Mouse (Mus musculus) heart, adult 2 months (tissue): ENCODE measurements around the gene Cnbd2.

Experiments used
- CTCF ChIP-seq: fragments of 200-600 bp; IDR thresholded peaks from 2 replicates; pipeline ENCODE4 v1.8.1; 2022; ENCODE audit warnings: antibody characterized with exemption, mild to moderate bottlenecking, moderate library complexity
- EP300 ChIP-seq: fragments of 200-500 bp; IDR thresholded peaks from 2 replicates; pipeline ENCODE4 v1.6.1; 2011; ENCODE audit warnings: low read depth, low read length, control low read depth; ENCODE audit not compliant: insufficient read depth

- TF ChIP-seq CTCF (no peak), EP300 (no peak)
These were observed 26.9 kb upstream of the Cnbd2 start for GRCm38 (mm10) chr2:156285161-156285560.
